Mouse (Mus musculus): ENCODE results near the gene Dand5.

Dand5 gene

DNA sequence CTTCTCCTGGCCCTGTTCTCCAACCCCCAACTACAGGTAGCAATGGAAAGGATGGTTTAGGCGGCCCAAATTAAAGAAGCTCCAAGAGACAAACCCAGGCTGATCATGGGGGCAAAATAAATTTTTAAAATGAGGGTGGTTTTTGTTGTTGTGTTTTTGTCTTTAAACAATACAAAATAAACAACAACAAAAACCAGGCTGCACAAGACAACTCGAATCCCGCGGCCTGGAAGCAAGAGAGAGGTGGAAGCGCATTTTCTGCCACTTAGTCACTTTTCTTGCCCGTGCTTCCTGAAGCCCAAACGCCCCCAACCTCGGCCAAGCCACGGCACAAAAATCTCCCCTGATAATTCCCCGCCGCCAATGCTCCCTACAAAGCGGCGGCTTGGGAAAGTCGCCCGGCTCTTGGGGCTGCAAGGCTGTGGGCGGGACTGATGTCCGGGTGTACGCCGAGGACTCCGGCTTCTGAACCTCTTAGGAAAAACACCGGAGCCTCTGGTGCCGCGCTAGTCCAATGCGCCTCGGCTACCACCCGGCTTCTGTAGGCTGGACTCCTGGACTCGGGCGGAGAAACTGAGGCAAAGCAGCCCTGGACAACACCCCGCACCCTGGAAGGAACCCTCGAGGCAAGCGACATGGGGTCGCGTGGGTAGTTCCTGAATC lies 38.6 kb downstream of the Dand5 start:
- DNase-seq (ENCODE audit: low read depth, low spot score): no peak

GRCm38 (mm10) chr8:84783198-84783918 lies 39.3 kb downstream of the Dand5 start:
- no peak for DNase-seq (ENCODE audit: low read depth, low spot score)

DNA sequence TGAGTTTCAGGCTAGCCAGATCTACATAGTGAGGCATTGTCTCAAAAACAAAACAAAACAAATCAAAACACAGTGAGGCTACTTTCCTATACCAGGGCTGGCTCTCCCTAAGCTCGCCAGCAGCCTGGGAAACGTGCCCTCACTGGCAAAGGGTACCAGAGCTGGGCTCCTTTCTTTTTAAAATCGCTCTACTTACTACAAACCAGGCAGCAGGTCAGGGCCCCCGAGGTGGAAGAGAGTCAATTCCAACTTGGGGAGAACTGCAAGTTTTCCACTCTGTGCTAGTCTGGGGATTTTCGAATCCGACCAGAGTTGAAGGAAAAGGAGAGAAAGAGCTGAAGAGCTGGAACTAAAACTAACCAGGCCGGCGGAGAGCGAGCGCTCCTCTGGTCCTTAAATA lies 39.9 kb downstream of the Dand5 start:
- DNase-seq (ENCODE audit: low read depth, low spot score): no peak

GRCm38 (mm10) chr8:84781686-84782505 lies 40.7 kb downstream of the Dand5 start:
- DNase-seq (ENCODE audit: low read depth, low spot score): no peak

DNA sequence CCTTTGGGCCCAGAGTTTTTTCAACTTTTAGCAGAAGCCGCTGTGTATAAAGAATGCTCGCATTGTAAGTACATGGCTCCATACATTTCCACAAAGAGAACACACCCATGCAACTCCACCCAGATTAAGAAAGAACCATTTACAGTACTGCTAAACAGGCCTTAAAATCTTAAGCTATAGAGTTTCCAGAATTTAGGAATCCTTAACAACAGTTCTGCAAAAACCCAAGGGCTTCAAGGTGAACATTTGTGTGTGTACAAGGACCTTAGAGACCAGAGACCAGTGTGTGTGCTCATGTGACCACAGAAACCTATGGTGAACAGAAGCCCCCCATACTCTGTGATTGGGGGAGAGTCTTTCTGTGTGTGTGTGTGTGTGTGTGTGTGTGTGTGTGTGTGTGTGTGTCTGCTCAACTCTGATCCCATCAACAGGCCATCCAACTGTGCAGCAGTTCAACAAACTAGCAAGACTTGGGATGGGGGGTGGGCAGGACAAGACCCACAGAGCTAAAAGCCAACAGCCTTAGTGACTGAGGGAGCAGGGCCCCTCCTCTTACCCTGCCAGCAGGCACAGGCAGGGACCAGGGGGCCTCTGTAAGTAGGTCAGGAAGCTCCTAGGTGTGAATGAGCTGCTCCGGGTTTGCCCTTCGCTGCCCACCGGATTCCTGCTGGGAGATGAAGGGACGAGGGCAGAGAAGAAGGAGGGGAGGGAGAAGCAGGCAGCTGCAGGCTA lies 41.5 kb downstream of the Dand5 start:
- no peak for DNase-seq (ENCODE audit: low read depth, low spot score)

- DNase-seq (ENCODE audit: low read depth, low spot score): no peak
These were observed 42.4 kb downstream of the Dand5 start for GRCm38 (mm10) chr8:84780225-84780555.

DNA sequence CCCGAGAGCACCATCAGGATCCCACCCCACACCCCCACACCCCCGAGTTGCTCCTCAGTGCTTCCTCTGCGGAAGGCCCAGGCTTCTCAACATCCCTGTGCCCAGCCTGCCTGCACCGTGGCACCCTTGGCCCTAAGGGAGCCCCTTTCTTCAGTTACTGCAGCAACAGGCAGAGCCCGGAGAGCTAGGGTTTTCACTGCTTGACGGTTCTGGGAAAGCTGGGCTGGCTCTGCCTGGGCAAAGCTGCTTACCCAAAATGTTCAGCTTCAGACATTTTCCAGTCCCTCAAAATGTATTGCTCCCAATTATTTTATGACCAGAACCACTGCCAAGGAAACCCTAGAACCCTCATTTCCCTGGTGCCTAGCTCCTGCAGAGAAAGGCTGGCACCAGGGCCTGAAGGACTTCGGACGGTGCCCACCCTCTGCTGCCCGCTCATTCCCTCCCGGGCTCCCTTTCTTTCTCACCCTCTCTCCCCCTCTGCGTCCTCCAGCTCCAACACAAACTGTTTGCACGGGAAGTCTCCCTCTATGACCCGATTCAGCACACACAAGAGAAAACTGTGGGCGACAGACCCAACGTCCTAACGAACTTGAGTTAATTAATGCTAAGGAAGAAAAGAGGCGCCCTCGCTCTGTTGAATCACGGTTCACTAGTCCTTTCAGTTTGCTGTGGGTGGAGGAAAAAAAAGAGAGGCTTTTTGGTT lies 43.0 kb downstream of the Dand5 start:
- DNase-seq (ENCODE audit: low read depth, low spot score): no peak

GRCm38 (mm10) chr8:84778638-84779380 lies 43.8 kb downstream of the Dand5 start:
- no peak for DNase-seq (ENCODE audit: low read depth, low spot score)

DNA sequence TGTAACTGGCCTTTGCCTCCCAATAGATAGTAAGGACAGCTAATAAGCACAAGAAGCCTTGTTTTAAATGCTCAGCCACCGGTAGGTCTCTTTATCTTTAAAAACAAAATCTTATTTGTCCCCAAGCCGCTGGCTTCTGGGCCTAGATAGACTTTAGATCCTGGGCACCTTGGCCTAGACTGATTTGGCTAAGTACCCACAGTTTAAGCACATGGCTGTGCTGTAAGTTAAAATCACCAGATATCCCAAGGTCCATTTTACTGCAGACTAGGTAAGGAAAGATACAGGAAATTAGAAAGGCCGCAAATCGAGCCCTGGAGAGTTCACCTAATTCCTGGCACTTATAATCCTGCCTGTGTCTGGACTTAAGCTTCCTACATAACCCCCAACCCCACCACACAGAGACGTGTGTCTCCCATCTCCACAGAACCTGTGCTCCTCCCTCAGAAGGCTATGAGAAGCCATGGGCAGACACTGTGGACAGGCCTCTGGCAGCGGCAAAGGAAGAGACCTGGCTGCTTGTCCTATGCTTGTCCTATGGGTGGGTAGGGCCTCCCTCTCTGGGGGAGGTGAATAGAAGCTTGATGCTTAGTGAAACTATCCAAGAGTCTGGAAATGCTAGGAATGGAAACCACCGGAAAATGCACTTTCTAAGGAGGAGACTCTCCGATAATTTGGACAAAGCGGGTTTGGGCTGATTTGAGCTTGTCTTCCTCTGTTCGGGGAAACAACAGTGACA lies 44.6 kb downstream of the Dand5 start:
- no peak for DNase-seq (ENCODE audit: low read depth, low spot score)

- no peak for DNase-seq (ENCODE audit: low read depth, low spot score)
These were observed 46.1 kb downstream of the Dand5 start for GRCm38 (mm10) chr8:84776569-84776968.

DNA sequence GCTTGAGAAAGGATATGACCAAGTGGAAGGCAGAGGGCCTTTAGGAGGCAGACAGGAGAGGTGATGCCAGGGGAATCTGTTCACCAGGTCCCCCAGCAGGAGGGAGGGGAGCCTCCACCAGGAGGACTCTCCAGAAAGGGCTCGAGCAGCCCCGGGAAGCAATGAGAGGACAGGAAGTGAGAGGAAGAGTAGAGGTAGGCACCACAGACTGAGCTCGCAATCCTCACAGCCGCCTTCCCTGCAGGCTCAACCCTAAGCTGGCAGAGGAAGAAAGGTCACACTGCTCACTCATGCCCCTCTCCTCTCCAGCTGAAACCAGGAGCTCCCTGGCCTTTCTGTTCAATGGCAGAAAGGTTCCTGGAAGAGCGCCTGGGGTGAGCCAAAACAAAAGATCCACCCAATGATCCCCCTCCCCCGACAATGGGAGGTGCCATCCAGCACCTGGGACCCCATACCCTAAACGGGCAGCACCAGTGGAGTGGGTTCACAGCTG lies 47.0 kb downstream of the Dand5 start:
- DNase-seq (ENCODE audit: low read depth, low spot score): no peak

GRCm38 (mm10) chr8:84775105-84775591 lies 47.5 kb downstream of the Dand5 start:
- DNase-seq (ENCODE audit: low read depth, low spot score): no peak

DNA sequence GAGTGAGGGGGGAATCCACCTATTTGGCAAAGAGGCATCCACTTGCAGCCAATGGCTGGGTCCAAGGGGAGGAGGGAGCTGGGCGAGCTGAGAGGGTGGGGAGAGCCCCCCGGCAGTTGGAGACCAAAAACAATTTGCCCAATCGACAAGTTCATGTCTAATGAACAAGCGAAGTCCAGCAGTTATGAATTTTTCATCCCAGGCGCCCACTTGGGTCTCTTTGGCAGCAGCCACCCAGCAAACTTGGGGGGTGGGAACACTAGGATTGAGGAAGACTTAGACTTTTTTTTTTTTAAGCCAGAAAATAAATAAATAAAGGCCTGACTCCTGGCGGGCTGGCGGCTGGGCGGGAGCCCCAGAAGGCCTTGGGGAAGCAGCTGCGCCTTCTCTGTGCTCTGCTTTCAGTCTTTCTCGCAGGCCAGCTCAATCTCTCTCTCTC lies 48.1 kb downstream of the Dand5 start:
- no peak for DNase-seq (ENCODE audit: low read depth, low spot score)

DNA sequence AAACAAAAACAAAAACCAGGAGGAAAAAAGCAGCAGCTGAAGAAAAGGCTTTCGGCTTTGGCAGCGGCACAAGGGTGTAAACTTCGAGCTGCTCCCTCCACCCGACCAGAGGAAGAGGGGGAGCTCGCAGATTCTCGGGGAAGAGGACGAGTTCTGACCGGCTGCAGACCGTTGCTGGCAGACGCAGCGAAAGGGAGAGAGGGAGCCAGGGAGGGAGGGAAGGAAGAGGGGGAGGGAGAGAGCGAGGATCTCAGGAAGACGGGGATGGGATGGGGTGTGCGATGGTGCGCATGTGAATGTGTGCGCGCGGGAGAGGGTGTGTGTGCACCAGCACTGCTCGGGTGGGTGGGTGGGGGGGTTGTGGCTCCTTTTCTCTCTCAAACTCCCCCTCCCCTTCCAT lies 48.8 kb downstream of the Dand5 start:
- DNase-seq (ENCODE audit: low read depth, low spot score): no peak

DNA sequence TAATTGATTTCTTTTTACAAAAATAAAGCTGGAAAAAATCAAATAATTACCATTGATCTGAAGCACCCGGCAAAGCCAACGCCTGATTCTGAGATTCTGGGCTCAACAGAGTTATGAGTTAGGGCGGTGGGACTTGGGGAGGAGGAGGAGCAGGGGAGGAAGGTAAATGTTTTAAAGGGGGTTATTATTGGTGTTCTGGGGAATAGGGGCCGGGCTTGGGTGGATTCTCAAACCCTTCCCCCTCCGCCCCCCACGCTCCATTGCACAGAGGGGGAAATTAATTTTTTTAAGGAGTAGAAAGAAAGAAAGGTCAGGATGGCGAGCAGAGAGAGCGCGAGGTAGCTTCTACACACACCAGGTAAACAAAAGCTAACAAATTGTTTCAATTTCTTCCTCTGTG lies 49.3 kb downstream of the Dand5 start:
- DNase-seq (ENCODE audit: low read depth, low spot score): no peak

- no peak for DNase-seq (ENCODE audit: low read depth, low spot score)
These were observed 50.0 kb downstream of the Dand5 start for GRCm38 (mm10) chr8:84772628-84773027.

GRCm38 (mm10) chr8:84771941-84772378 lies 50.7 kb downstream of the Dand5 start:
- no peak for DNase-seq (ENCODE audit: low read depth, low spot score)

GRCm38 (mm10) chr8:84771000-84771687 lies 51.5 kb downstream of the Dand5 start:
- no peak for DNase-seq (ENCODE audit: low read depth, low spot score)

Data from c-Kit-negative CD71-positive TER-119-positive erythroid progenitor cells, embryonic 14.5 days (primary cell).